Mouse (Mus musculus): ENCODE data around the gene Spsb1. TPM values are rescaled to one million over a fixed set of nuclear protein-coding genes. Genes with fewer than 3 reads are reported as not detected.

Spsb1 gene
- polyA plus RNA-seq, 1 experiment from 2014 or later: 8.3 TPM

DNA sequence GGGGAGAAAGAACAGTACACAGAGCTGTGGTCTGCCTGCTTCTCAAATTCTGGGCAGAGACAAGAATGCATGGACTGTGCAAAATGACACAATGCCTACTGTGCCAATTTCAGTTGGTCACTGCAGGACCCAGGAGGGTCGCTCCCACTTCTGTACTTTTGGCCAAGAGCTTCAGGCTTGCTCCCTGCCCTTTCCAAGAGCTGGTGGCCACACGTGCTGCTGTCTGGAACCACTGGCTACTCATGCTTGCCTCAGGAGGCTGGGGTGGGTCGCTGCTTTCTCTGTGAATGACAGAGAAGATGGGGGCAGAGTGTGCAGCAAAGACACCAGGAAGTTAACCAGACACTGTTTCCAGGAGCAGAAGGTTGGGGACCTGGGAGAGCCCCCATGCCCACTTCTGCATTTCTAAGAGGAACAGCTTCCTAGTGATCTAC is 53.5 kb downstream of the Spsb1 start:
- H3K4me1 ChIP-seq: peaks cover 7% of the 10 kb centered on the region
- H3K36me3 ChIP-seq: no peaks in the 10 kb centered on the region; the same call in 1 of the 2 replicates
- H3K9me3 ChIP-seq (replicated peaks): no peaks in the 10 kb centered on the region

DNA sequence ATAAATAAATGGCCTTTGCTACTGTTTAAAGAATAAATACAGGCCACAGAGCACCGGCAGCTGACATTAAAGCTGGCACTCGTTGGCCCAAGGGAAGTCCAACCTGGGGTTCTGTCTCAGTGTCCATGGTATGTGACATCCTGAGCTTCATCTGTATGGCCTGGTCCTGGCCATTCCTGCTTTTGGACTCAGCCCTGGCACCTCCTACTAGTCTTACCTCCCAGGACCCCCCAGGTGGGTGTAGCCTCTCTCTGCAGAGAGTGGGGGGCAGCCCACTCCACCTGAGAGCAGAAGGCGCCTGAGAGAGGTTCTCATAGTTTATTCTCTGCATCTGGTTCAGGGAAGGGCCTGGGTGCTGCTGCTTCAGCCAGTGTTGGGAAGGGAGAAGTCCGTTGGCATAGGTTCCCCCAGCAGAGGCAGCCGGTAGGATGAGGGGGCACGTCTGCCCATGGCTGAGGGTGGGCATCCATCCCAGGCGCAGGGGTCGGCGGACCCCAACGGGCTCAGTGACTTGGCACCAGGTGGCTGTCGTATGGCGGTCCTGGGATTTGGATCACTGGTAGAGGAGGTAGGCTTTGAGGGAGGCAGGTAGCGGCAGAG is 57.1 kb downstream of the Spsb1 start:
- 94% methylated on average over 13 of the region's 13 CpGs for WGBS
- no peak for DNase-seq (ENCODE audit: low spot score)
- Histone ChIP-seq H3K27ac (replicated peaks) (no peak overlapping the region), H3K4me1 (peaks cover 35% of the 10 kb centered on the region), H3K27me3 (ENCODE audit: low read depth, poor library complexity, severe bottlenecking) (peaks cover 8% of the 10 kb centered on the region; the same call in 1 of the 2 replicates), H3K36me3 (no peaks in the 10 kb centered on the region), H3K9me3 (replicated peaks) (no peaks in the 10 kb centered on the region), H3K4me3 (no peak overlapping the region)

More for the DNA sequence above, 53.5 kb downstream of the Spsb1 start:
- 76% methylated on average over 3 of the region's 3 CpGs for WGBS
- peaks cover 21% of the 10 kb centered on the region for H3K27me3 ChIP-seq (ENCODE audit: low read depth, poor library complexity, severe bottlenecking)
- H3K27ac ChIP-seq (replicated peaks): 0 out of 2 replicates have a peak overlapping the region, but pooled peaks have one; percentile 13
- no peak overlapping the region for H3K4me3 ChIP-seq
- no peak for DNase-seq (ENCODE audit: low spot score)

DNA sequence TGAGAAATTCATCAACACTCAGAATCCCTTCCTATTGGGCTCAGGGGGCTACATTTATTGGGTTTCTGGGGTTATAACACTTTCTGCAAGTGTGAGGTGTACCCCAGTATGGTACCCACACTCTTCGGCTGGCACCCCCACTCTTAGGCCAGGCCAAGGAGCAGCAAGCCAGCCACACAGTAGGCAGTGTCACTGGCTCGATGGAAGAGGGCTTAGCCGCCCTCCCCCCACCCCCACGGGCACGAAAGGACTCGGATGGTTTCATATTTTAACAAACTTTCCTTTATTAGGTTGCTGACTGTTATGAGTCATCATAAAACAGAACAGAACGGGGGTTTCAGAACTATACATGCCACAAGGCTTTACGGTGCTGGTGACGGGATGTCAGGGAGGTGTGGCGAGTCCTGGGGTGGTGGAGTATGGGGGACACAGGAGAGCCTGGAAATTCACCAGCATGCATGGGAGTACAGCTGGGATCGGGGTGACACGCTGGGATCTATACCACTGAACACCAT is 58.8 kb downstream of the Spsb1 start:
- no peak overlapping the region for H3K4me3 ChIP-seq
- H3K4me1 ChIP-seq: peaks cover 33% of the 10 kb centered on the region
- no peak for DNase-seq (ENCODE audit: low spot score)
- H3K27me3 ChIP-seq (ENCODE audit: low read depth, poor library complexity, severe bottlenecking): peaks cover 8% of the 10 kb centered on the region; the same call in 1 of the 2 replicates
- H3K27ac ChIP-seq (replicated peaks): no peak overlapping the region; the same call in 1 of the 2 replicates
- H3K36me3 ChIP-seq: no peaks in the 10 kb centered on the region
- 81% methylated on average over 12 of the region's 12 CpGs for WGBS
- H3K9me3 ChIP-seq (replicated peaks): no peaks in the 10 kb centered on the region

DNA sequence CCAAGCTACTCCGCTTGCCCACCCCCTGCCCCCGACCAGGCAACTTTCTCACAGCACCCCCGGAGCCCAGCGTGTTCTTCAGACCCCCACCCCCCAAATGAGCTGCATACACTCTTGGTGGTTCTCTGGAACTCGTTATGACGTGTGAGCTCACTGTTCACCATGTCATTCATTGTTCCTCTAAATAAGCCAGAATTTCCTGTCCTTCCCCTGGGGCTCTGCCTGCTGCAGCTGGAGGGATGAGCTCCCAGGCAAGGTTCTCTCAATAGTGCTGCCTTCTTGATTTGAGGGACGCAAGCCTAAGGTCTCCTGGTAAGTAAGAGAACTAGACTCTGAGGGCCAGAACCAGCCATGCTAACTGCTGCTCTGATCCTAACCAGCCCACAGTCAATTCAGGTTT is 59.6 kb downstream of the Spsb1 start:
- no peak overlapping the region; the same call in 1 of the 2 replicates for H3K27ac ChIP-seq (replicated peaks)
- peaks cover 36% of the 10 kb centered on the region for H3K4me1 ChIP-seq
- no peak for DNase-seq (ENCODE audit: low spot score)
- H3K36me3 ChIP-seq: no peaks in the 10 kb centered on the region
- no peak overlapping the region for H3K4me3 ChIP-seq
- 73% methylated on average over 7 of the region's 7 CpGs for whole genome bisulfite sequencing
- H3K27me3 ChIP-seq (ENCODE audit: low read depth, poor library complexity, severe bottlenecking): peaks cover 3% of the 10 kb centered on the region; the same call in 1 of the 2 replicates
- no peaks in the 10 kb centered on the region for H3K9me3 ChIP-seq (replicated peaks)

DNA sequence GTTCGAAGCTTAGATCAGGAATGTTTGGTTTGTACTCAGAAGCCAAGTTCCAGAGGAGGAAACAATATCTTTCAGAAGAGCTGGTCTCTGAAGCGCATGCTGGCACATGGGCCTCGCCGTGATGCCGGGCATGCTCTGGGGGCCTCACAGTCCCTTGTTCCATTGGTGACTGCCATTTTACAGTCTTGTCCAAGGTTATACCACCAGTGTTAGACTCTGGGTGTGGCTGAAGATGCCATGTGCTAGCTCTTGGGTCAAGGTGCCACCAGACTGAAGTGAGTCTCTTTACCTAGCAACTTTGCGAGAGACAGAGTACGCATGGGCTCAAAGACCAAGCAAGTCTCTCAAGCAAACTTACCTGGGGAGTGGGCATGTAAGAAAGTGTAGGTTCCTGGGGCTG is 60.5 kb downstream of the Spsb1 start:
- Histone ChIP-seq H3K4me1 (peaks cover 44% of the 10 kb centered on the region), H3K9me3 (replicated peaks) (no peaks in the 10 kb centered on the region), H3K27me3 (ENCODE audit: low read depth, poor library complexity, severe bottlenecking) (peaks cover 3% of the 10 kb centered on the region; the same call in 1 of the 2 replicates), H3K4me3 (no peak overlapping the region), H3K27ac (replicated peaks) (peak overlapping the region; percentile 75), H3K36me3 (no peaks in the 10 kb centered on the region)
- 87% methylated on average over 7 of the region's 7 CpGs for WGBS
- no peak for DNase-seq (ENCODE audit: low spot score)

DNA sequence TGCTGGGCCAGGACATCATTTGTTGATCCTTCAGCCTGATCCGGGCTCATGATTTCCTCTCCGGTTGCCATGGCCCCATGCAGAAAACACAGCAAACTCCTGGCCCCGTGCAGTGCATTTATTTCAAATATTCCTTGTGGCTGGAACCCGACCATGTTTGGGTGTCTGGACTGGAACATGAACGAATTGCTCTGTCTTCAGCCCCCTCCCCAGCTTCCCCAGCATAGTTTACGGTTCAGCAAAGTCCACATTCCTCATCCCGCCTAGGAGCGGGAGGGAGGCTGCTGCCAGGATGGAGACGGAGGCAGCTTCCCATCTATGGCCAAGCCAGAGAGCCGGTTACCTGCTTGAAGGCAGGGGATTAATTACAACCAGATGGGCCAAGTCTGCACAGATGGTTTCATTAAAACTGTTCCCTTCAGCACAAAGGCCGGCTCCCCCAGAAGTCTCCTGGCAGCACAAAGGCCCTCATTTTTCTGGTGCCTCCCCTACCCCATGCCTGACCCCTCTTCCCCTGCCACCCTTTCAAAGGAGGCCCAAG is 61.2 kb downstream of the Spsb1 start:
- H3K27ac ChIP-seq (replicated peaks): peak overlapping the region; percentile 75
- H3K27me3 ChIP-seq (ENCODE audit: low read depth, poor library complexity, severe bottlenecking): peaks cover 3% of the 10 kb centered on the region; the same call in 1 of the 2 replicates
- WGBS: 51% methylated on average over 11 of the region's 11 CpGs
- DNase-seq (ENCODE audit: low spot score): peak; percentile 56
- H3K4me1 ChIP-seq: peaks cover 44% of the 10 kb centered on the region
- H3K9me3 ChIP-seq (replicated peaks): no peaks in the 10 kb centered on the region
- H3K4me3 ChIP-seq: no peak overlapping the region
- H3K36me3 ChIP-seq: no peaks in the 10 kb centered on the region

DNA sequence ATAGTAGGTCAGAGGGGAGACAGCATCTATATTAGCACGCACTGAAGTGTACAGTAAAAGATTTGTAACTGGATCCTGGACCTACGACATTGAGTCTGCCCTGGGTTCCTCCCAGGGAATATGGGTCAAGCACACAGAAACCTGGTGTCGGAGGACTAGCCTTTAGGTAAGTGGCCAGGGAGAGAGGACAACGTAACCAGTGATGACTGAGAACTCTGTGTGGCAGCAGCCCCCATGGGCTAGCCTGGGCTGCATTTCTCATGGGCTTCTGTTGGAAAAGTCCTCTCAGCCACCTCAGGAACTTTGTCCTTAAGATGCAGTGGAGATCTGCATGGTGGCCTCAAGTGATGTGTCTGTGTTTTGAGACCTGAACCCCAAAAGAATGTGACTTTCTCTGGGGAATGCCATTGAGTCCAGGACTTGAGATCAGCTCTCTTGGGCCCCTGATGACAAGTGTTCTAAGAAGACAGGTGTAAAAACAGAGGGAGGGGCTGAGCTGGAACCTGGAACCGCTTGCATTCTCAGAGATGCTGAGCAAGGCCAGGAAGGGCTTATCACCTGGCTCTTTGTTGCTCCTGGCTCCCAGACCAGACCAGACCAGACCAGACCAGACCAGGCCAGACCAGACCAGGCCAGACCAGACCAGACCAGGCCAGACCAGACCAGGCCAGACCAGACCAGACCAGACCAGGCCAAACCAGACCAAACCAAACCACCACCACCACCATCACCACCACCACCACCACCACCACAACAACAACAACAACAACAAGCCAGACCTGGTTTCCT is 63.5 kb downstream of the Spsb1 start:
- 88% methylated on average over 5 of the region's 5 CpGs for WGBS
- peaks cover 52% of the 10 kb centered on the region for H3K4me1 ChIP-seq
- no peaks in the 10 kb centered on the region for H3K36me3 ChIP-seq
- H3K9me3 ChIP-seq (replicated peaks): no peaks in the 10 kb centered on the region
- no peak overlapping the region; the same call in 1 of the 2 replicates for H3K27ac ChIP-seq (replicated peaks)
- no peaks in the 10 kb centered on the region for H3K27me3 ChIP-seq (ENCODE audit: low read depth, poor library complexity, severe bottlenecking)
- DNase-seq (ENCODE audit: low spot score): no peak
- H3K4me3 ChIP-seq: no peak overlapping the region

DNA sequence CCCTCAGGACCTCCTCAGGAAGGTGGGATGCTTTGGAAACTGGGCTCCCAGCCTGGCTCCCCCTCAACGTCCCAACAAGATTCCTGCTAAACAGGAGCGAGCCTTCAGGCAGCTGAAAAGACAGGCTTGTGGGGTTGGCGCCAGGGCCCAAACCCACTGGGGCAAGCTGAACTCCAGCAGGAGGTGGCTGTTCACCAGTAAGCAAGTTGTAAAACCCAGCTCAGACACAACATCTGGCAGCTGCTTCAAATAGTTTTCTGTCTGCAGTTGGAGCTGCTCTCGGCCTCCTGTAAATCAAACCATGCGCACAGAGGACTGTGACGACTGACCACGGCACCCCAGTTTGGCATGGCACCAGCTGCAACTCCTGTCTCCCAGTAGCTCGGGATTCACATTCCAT is 64.3 kb downstream of the Spsb1 start:
- H3K27me3 ChIP-seq (ENCODE audit: low read depth, poor library complexity, severe bottlenecking): no peaks in the 10 kb centered on the region
- no peaks in the 10 kb centered on the region for H3K36me3 ChIP-seq
- peaks cover 48% of the 10 kb centered on the region for H3K4me1 ChIP-seq
- no peak for DNase-seq (ENCODE audit: low spot score)
- H3K4me3 ChIP-seq: no peak overlapping the region
- H3K27ac ChIP-seq (replicated peaks): peak overlapping the region; percentile 47
- 73% methylated on average over 8 of the region's 8 CpGs for WGBS
- H3K9me3 ChIP-seq (replicated peaks): no peaks in the 10 kb centered on the region

DNA sequence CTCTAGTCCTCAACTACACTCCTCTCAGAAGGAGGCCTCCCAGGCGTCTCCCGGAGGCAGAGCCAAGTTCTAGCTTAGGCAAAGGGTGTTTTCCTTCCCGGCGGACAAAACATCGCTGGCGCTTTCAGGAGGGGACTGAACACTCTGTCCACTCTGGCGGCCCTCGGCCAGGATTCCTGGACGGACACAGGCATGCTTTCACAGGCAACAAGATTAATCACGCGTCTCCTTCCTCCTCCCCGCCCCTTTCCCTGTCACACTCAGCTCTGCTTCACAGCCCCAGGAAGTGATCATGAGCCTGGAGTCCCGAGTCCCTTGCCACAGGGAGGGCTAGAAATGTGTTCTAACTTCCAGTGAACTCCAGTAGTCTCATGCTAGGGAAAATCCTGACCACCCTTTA is 65.0 kb downstream of the Spsb1 start:
- no peaks in the 10 kb centered on the region for H3K27me3 ChIP-seq (ENCODE audit: low read depth, poor library complexity, severe bottlenecking)
- H3K4me3 ChIP-seq: no peak overlapping the region
- DNase-seq (ENCODE audit: low spot score): no peak
- WGBS: 56% methylated on average over 13 of the region's 13 CpGs
- H3K9me3 ChIP-seq (replicated peaks): no peaks in the 10 kb centered on the region
- H3K36me3 ChIP-seq: no peaks in the 10 kb centered on the region
- peaks cover 41% of the 10 kb centered on the region for H3K4me1 ChIP-seq
- H3K27ac ChIP-seq (replicated peaks): peak overlapping the region; percentile 47

DNA sequence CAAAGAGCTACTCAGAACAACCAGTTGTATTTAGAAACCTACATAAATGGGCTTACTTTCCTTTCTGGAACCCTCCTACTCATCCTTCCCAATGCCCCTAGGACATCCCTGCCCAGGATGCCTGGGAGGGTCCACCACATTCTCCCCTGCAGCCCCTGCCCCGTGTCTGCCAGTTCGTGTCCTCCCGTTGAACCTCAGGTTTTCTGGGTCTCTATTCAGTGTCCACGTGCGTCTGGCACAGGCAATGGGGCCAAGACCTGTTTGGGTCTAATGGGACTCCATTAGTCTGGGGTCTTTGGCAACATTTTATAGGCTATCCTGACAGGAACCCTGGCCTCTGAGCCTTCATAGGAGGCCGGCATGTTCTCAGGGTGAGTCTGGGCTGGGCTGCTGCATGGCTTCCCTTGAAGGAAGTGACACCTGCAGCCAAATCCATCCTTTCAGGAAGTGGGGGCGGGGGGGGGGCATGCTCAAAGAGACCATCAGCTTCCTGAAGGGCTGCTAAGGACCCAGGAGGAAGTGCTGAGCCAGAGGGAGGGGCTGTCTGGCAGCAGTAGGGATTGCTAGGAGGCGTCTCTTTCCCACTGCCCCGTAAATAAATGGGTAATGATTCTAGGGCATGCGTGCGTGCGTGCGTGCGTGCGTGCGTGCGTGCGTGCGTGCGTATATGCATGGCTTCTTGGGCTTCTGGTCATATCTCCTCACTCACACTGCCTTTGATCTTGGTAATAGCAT is 65.9 kb downstream of the Spsb1 start:
- Histone ChIP-seq H3K4me1 (peaks cover 32% of the 10 kb centered on the region), H3K9me3 (replicated peaks) (no peaks in the 10 kb centered on the region), H3K36me3 (no peaks in the 10 kb centered on the region), H3K4me3 (no peak overlapping the region), H3K27ac (replicated peaks) (no peak overlapping the region), H3K27me3 (ENCODE audit: low read depth, poor library complexity, severe bottlenecking) (no peaks in the 10 kb centered on the region)
- no peak for DNase-seq (ENCODE audit: low spot score)
- WGBS: 87% methylated on average over 20 of the region's 20 CpGs

DNA sequence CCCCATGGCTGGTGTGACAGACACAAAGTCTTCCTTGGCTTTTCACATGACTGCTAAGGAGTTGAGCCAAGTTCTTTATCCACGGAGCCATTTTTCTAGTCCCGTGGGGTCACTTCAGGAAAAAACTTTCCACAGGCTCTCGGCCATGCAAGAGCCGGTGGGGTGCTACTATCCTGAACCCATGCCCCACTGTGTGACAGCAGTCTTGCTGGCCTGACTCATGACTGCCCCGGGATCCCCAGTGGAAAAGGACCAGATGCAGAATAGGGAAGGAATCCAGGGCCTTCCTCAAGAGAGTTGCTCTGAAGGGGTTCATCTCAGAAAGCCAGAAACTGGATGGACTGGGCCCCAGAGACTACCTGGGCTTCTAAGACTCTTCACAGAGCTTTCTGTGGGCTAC is 66.7 kb downstream of the Spsb1 start:
- 92% methylated on average over 5 of the region's 5 CpGs for WGBS
- Histone ChIP-seq H3K27me3 (ENCODE audit: low read depth, poor library complexity, severe bottlenecking) (no peaks in the 10 kb centered on the region), H3K4me1 (peaks cover 24% of the 10 kb centered on the region), H3K36me3 (no peaks in the 10 kb centered on the region), H3K27ac (replicated peaks) (no peak overlapping the region), H3K9me3 (replicated peaks) (no peaks in the 10 kb centered on the region), H3K4me3 (no peak overlapping the region)
- no peak for DNase-seq (ENCODE audit: low spot score)
